Mouse (Mus musculus): Measurements from ENCODE around the gene Dpy19l1. TPM values are rescaled to one million over a fixed set of nuclear protein-coding genes. Genes with fewer than 3 reads are reported as not detected.
A peak's percentile ranks its signal among the peaks of the same experiment; 100 is the strongest.

Gene Dpy19l1
- polyA plus RNA-seq (2015; fragmentation: Nextera tagmentation; extraction: Ambion mirVana) = 15.3 and 18.1 TPM in 2 replicates

DNA sequence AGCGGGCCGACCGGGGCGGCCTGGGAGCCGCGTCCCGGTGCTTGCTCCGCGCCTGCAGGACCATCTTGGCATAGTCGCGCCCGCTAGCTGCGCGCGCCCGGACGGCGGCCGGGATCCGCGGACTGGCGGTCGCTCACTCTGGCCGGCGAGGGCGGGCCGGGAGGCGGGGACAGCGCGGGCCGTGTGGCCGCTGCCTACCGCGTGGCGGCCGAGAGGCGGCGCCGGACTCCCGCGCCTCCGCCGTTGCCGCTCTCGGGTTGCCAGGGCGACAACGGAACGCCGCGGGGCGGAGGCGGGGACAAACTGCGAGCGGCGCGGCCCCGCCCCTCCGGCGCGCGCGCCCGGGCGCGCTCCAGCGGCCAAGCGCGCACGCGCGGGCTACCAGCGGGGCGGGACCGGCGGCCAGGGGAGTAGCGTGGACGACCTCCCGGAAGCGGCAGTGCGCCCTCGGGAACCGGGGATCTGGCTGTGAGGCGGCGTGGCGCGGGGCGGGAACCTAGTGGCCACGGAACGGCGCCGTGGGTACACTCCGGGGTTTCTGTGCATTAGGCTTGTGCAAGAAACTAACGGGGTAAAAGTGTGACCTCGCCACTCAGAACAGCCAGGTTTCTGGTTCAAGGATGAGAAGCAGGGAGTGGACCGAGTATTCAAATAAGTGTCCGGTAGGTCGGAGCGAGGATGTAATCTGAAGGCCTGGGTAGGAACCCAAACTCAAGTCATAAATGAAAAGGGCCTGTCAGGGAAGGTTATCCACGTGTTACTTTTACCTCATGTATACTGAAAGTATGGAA lies at the start of gene Dpy19l1:
TSS of gene Dpy19l1 (minus strand) at position 74 of the 791 bp plus-strand sequence.
- 1% methylated on average over 48 of the region's 99 CpGs for whole genome bisulfite sequencing
- H3K27me3 ChIP-seq = no peaks in the 10 kb centered on the region
- ATAC-seq (ENCODE audit: low FRiP score, low read depth) = peak; percentile 98
- peak within 1 kb of the TSS; percentile 81 for H3K9ac ChIP-seq
- H3K36me3 ChIP-seq = no peaks in the 10 kb centered on the region
- peak within 1 kb of the TSS; percentile 90 for H3K27ac ChIP-seq (replicated peaks)
- peaks cover 33% of the 10 kb centered on the region for H3K4me1 ChIP-seq (replicated peaks)
- peak within 1 kb of the TSS; percentile 66 for H3K4me2 ChIP-seq
- peak within 1 kb of the TSS; percentile 87 for H3K4me3 ChIP-seq
- H3K9me3 ChIP-seq = no peaks in the 10 kb centered on the region

DNA sequence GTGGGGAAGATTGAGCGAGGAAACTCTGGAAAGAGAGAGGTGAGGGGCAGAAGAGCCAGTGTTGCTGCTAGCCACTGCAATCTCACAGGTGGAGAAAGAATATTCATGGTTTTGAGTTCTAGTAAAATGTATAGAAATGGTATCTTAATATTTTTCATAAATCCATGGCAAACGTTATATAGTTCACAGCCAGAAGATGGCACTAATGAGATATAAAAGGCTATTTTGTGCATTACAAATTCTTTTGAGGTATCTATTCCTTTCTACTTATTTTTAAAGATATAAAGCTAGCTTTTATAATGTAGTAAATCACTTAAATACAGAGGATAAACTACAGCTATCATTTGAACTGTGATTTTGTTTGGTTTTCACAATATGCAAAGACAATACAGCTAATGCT lies 35.2 kb upstream of the Dpy19l1 start:
- Histone ChIP-seq H3K4me1 (replicated peaks) (no peaks in the 10 kb centered on the region), H3K4me2 (no peak overlapping the region), H3K36me3 (no peaks in the 10 kb centered on the region), H3K9ac (no peak overlapping the region), H3K27me3 (no peaks in the 10 kb centered on the region), H3K9me3 (no peaks in the 10 kb centered on the region), H3K27ac (replicated peaks) (no peak overlapping the region), H3K4me3 (no peak overlapping the region)
- 46% methylated on average over 2 of the region's 2 CpGs for WGBS
- no peak for ATAC-seq (ENCODE audit: low FRiP score, low read depth)

DNA sequence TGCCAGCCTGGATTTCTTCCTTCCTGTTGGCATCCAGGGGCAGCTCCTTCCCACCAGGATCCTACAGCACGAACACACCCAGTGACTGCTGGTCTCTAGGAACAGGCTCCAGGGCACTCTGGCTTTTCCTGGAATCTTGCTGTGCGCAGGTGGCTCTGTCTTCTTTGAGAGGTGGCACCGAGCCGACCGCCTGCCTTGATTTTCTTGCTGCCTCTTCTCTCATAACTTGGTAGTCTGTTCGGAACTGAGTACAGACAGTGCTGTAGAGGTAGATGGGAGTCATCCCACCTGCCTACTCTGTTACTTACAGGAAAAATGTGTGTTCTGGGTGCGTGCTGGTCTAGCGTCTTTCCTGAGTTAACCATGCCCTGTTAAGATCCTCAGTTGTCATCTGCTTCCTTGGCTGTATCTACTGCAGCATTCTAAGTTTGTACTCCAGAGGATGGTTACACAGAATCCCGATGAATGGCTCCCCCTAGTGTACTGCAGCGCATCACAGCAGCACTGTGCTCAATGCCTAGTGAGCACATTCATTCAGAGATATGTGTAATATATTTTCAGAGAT lies 13.7 kb upstream of the Dpy19l1 start:
- Histone ChIP-seq H3K4me1 (replicated peaks) (peaks cover 4% of the 10 kb centered on the region; the same call in 1 of the 2 replicates), H3K9me3 (no peaks in the 10 kb centered on the region), H3K27me3 (no peaks in the 10 kb centered on the region), H3K9ac (no peak overlapping the region), H3K4me2 (no peak overlapping the region), H3K4me3 (no peak overlapping the region), H3K36me3 (no peaks in the 10 kb centered on the region), H3K27ac (replicated peaks) (no peak overlapping the region)
- WGBS = 57% methylated on average over 10 of the region's 10 CpGs
- ATAC-seq (ENCODE audit: low FRiP score, low read depth) = peak; percentile 90

DNA sequence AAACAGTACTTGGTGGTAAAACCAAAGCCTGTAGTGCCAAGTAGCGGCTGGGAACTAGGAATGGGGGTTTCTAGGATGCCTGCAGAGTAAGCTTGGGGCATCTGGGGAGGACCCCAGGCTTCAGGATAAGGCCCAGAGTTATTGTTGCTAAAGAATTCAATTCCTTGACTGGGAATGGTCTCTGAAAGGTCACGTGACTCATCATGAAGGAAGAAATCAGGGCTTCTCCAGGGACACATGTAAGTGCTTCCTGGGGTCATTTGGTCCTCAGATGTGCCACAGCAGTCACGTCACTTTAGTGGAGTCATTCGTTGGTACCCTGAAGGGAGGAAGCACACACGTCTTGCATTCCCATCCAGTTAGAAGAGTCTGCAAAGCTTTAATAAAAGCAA lies 11.1 kb upstream of the Dpy19l1 start:
- WGBS = 78% methylated on average over 5 of the region's 5 CpGs
- peaks cover 4% of the 10 kb centered on the region; the same call in 1 of the 2 replicates for H3K4me1 ChIP-seq (replicated peaks)
- ATAC-seq (ENCODE audit: low FRiP score, low read depth) = no peak

DNA sequence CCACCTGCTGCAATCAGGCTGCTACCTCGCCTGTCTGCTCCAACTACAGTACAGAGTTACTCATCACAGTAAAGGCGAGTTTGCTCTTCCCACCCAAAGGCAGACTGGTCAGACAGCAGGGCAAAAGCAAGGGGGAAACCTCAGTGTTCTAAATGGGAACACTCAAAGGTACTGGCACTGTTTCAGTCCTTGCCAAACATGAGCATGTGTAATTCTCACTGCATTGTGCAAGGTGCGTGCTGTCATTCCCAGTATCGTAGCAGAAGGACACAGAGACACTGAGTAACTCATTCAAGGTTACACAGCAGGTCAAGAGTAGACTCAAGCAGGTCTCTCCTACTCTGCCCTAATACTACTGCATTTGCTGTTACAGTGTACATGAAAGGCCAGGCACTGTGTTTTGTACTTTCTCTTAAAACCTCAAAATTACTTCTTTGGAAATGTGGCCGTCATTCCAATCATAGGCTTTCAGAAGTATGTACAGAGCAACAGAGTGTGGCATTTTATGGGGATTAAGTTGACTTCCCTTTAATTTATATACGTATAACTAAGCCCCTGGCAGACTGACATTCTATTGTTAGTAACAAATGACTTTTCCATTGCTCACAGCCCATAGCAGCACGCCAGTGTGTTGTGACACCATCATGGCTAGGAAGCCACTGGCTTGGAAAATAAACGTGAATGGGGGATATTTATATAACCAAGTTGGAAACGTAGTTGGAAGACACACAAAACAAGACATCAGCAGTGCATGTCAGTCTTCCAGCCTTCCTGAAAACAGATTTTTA lies 10.5 kb upstream of the Dpy19l1 start:
- H3K27me3 ChIP-seq = no peaks in the 10 kb centered on the region
- no peak overlapping the region for H3K9ac ChIP-seq
- 73% methylated on average over 9 of the region's 9 CpGs for WGBS
- H3K4me1 ChIP-seq (replicated peaks) = peaks cover 4% of the 10 kb centered on the region; the same call in 1 of the 2 replicates
- H3K4me3 ChIP-seq = no peak overlapping the region
- ATAC-seq (ENCODE audit: low FRiP score, low read depth) = no peak
- no peak overlapping the region for H3K4me2 ChIP-seq
- H3K36me3 ChIP-seq = no peaks in the 10 kb centered on the region
- no peak overlapping the region for H3K27ac ChIP-seq (replicated peaks)
- H3K9me3 ChIP-seq = no peaks in the 10 kb centered on the region

More for the DNA sequence above, 11.1 kb upstream of the Dpy19l1 start:
- Histone ChIP-seq H3K27me3 (no peaks in the 10 kb centered on the region), H3K4me2 (no peak overlapping the region), H3K36me3 (no peaks in the 10 kb centered on the region), H3K9ac (no peak overlapping the region), H3K27ac (replicated peaks) (no peak overlapping the region), H3K9me3 (no peaks in the 10 kb centered on the region), H3K4me3 (no peak overlapping the region)

DNA sequence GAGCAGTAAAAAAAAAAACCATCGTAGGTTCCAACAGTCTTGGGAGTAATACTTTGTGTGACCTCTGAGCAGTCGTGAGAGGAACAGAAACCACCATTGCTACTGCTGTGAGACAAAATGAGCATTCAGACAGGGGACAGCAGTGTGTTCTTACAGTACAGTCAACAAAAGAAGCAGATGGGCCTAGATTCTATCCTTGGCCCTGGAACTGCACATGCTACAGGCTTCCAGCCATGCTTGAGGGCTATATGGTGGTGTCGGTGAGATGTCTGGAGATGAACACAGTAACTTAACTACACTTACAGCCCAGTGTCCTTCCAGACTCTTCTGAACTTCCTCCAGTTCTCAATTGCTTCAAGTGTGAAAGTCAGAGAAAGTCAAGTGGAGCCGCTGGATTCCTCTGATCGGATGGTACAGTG lies 9.2 kb upstream of the Dpy19l1 start:
- ATAC-seq (ENCODE audit: low FRiP score, low read depth) = no peak
- 94% methylated on average over 5 of the region's 5 CpGs for WGBS

DNA sequence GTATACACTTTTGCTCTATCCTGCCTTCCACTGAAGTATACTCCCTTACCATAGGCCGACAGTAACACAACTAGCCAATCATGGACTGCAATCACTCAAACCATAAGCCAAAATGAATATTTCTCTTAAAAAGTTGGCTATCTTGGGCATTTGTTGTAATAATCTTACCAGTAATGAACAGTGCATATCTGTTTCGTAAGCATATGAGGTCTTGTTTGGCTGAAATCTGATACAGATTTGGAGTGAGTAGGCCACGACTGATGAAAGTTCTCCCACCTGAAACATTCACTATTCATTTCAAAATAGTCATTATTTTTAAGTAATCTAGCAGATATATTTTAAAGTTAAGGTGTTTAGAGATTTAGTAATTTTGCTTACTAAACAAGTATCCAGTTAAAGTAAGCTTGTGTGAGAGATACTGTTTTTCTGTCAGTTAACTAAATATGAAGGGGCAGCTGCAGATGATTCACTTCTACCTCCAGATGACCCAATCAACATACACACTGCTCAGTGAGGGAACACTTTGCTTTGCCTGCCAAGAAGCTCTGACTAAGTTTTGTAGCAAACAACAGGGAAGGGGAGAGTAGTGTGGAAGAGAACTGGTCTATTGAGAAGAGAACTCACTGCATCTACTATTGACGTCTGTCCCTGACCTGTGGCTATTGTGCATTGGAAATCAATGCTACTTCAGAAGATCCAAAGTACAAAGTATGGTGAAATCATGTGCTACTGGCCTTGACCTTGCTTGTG lies 8.6 kb upstream of the Dpy19l1 start:
- H3K27me3 ChIP-seq = no peaks in the 10 kb centered on the region
- no peaks in the 10 kb centered on the region for H3K36me3 ChIP-seq
- ATAC-seq (ENCODE audit: low FRiP score, low read depth) = no peak
- 91% methylated on average over 4 of the region's 4 CpGs for WGBS
- H3K4me3 ChIP-seq = no peak overlapping the region
- H3K4me1 ChIP-seq (replicated peaks) = peaks cover 1% of the 10 kb centered on the region; the same call in 1 of the 2 replicates
- H3K4me2 ChIP-seq = no peak overlapping the region
- H3K9me3 ChIP-seq = no peaks in the 10 kb centered on the region
- H3K9ac ChIP-seq = no peak overlapping the region
- no peak overlapping the region for H3K27ac ChIP-seq (replicated peaks)

More for the DNA sequence above, 9.2 kb upstream of the Dpy19l1 start:
- Histone ChIP-seq H3K27me3 (no peaks in the 10 kb centered on the region), H3K4me1 (replicated peaks) (peaks cover 4% of the 10 kb centered on the region; the same call in 1 of the 2 replicates), H3K9ac (no peak overlapping the region), H3K4me2 (no peak overlapping the region), H3K27ac (replicated peaks) (no peak overlapping the region), H3K36me3 (no peaks in the 10 kb centered on the region), H3K9me3 (no peaks in the 10 kb centered on the region), H3K4me3 (no peak overlapping the region)

DNA sequence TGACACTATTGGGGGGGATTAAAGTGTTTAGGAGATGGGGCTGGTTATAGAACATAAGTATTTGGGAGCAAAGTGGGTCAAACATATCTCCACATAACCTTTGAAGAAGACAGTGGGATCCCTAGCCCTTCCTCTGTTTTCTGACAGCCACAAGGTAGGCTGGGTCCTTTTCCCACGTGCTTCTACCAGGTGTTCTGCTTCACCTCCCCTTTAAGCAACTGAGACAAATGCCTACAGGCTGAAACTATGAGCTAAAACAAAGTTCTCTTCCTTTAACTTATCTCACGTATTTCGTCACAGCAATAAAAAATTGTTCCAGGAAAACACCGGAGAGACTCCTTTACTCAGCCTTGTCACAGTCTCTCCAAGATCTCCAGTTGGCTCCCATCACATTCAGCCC lies 5.9 kb upstream of the Dpy19l1 start:
- ATAC-seq (ENCODE audit: low FRiP score, low read depth) = no peak
- H3K9me3 ChIP-seq = no peaks in the 10 kb centered on the region
- H3K27ac ChIP-seq (replicated peaks) = no peak overlapping the region
- WGBS = 88% methylated on average over 4 of the region's 4 CpGs
- 0 out of 2 replicates have a peak, but pooled peaks cover 1% of the 10 kb centered on the region for H3K4me1 ChIP-seq (replicated peaks)
- no peak overlapping the region for H3K9ac ChIP-seq
- H3K4me3 ChIP-seq = no peak overlapping the region
- H3K36me3 ChIP-seq = no peaks in the 10 kb centered on the region
- H3K4me2 ChIP-seq = no peak overlapping the region
- no peaks in the 10 kb centered on the region for H3K27me3 ChIP-seq

DNA sequence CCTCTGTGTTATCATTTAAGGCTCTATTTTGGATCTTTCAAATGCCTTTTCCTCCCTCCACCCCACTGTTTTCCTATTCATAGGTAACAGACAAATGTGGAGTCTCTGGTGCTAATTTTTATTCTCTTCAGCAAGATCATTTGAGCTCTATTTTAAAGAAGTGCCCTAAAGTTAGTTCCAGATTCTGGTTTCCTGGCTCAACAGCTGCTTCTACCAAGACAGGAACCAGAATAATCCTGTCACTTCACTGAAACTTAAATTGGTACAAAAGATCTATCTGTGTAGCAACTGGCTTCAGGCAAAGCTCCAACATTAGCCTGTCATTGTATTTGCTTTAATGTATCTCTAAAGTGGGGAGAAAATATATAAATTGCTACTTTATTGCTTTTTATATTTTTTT lies 3.6 kb upstream of the Dpy19l1 start:
- no peaks in the 10 kb centered on the region for H3K27me3 ChIP-seq
- no peak overlapping the region for H3K4me3 ChIP-seq
- peaks cover 13% of the 10 kb centered on the region for H3K4me1 ChIP-seq (replicated peaks)
- H3K27ac ChIP-seq (replicated peaks) = no peak overlapping the region
- H3K9ac ChIP-seq = no peak overlapping the region
- no peak for ATAC-seq (ENCODE audit: low FRiP score, low read depth)
- H3K36me3 ChIP-seq = no peaks in the 10 kb centered on the region
- no peak overlapping the region for H3K4me2 ChIP-seq
- H3K9me3 ChIP-seq = no peaks in the 10 kb centered on the region

DNA sequence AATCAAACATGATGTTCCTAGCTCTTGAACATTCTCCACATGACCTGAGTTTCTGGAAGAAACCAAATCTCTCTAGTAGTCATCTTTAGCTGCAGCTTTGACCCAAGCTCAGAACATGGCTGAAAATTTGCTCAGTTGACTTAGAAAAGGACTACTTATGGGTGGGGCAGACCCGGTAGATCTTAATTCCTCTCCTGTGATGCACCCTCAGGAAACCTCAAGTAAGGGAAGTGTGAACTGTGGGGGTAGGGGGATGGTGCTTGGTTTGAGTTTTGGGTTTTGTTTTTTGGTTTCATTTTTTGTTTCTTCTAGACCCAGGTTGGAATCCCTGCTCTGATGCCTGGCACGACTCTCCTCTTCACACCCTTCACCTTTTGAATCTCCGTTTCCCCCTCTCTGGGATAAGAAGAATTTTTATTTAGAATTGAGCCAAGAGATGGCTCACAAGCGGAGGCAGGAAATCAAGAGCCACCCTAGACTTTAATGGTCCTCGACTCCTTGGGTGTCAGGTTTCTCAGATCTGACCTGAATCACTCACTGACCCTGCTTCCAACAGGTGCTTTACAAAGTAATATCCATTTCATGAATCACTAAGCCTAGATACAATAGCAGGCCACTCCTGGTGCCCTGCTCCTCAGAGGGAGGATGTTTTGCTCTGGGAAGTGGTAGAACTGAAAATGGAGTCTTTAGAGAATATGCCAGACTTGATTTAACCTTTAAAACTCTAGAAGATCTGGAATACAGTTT lies 2.2 kb upstream of the Dpy19l1 start:
- Histone ChIP-seq H3K36me3 (no peaks in the 10 kb centered on the region), H3K27me3 (no peaks in the 10 kb centered on the region), H3K27ac (replicated peaks) (no peak overlapping the region), H3K4me1 (replicated peaks) (peaks cover 26% of the 10 kb centered on the region), H3K4me2 (no peak overlapping the region), H3K9ac (no peak overlapping the region), H3K4me3 (no peak overlapping the region), H3K9me3 (no peaks in the 10 kb centered on the region)
- WGBS = 78% methylated on average over 5 of the region's 5 CpGs
- no peak for ATAC-seq (ENCODE audit: low FRiP score, low read depth)

DNA sequence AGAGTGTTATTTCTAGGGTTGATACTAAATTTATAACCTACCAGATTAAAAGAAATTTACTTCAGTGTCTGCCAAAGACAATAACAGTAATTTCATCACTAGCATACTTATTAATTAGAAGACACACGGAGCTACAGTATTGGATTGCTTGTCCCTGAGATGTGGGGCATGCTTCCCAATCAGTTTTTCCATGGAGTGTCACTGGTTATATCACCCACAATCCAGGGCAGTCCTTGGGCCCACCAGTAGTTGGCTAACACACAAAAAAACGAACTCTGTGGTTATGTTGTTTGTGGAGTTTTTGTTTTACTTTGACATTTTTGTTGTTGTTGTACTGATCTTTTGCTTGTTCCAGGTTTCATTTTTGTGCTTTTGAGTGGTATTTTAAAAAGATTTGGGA lies 1.4 kb upstream of the Dpy19l1 start:
- ATAC-seq (ENCODE audit: low FRiP score, low read depth) = no peak
- peaks cover 33% of the 10 kb centered on the region for H3K4me1 ChIP-seq (replicated peaks)
- no peaks in the 10 kb centered on the region for H3K27me3 ChIP-seq
- no peaks in the 10 kb centered on the region for H3K36me3 ChIP-seq
- H3K9me3 ChIP-seq = no peaks in the 10 kb centered on the region
- no peak overlapping the region for H3K27ac ChIP-seq (replicated peaks)
- H3K9ac ChIP-seq = no peak overlapping the region
- no peak overlapping the region for H3K4me2 ChIP-seq
- 84% methylated on average over 2 of the region's 2 CpGs for WGBS
- H3K4me3 ChIP-seq = no peak overlapping the region

Measured in hindbrain, embryonic 15.5 days (tissue).